Mouse (Mus musculus): ENCODE measurements around the gene 4930563M21Rik. TPM values are rescaled to one million over a fixed set of nuclear protein-coding genes. Genes with fewer than 3 reads are reported as not detected.

Gene 4930563M21Rik
- not detected in 2 replicates for polyA plus RNA-seq (2021; fragmentation: Nextera tagmentation)
- long read RNA-seq, experiment 1: 0 reads
- long read RNA-seq, experiment 2: 0 reads

GRCm38 (mm10) chr9:56010450-56010849, at the start of gene 4930563M21Rik:
TSS of gene 4930563M21Rik (minus strand) at chr9:56010550.

GRCm38 (mm10) chr9:56041372-56042180, 31.2 kb upstream of the 4930563M21Rik start, which contains the start of gene Rcn2:
TSS of gene Rcn2 (plus strand) at chr9:56041845.

GRCm38 (mm10) chr9:55937664-55938617, 72.4 kb downstream of the 4930563M21Rik start, which contains the start of gene Scaper:
TSS of gene Scaper (minus strand) at chr9:55938119.

Other genes starting within 250 kb of the 4930563M21Rik start
- gene Scaper, start 72.4 kb downstream of the 4930563M21Rik start, polyA plus RNA-seq (2021; fragmentation: Nextera tagmentation): 8.1 and 9.8 TPM in 2 replicates
- 128 and 143 TPM in 2 replicates for gene Rcn2, start 31.3 kb upstream of the 4930563M21Rik start, polyA plus RNA-seq (2021; fragmentation: Nextera tagmentation)
- gene Pstpip1, start 79.4 kb upstream of the 4930563M21Rik start, polyA plus RNA-seq (2021; fragmentation: Nextera tagmentation): 1.8 and 3.9 TPM in 2 replicates
- 671 and 742 TPM in 2 replicates for gene Tspan3, start 154.9 kb upstream of the 4930563M21Rik start, polyA plus RNA-seq (2021; fragmentation: Nextera tagmentation)

All from left cerebral cortex, adult 6 months (tissue).